Mouse (Mus musculus): ENCODE results near the gene Ndufa11. TPM values are rescaled to one million over a fixed set of nuclear protein-coding genes. Genes with fewer than 3 reads are reported as not detected.
A peak's percentile ranks its signal among the peaks of the same experiment; 100 is the strongest.

The Ndufa11 gene
- polyA plus RNA-seq, 2 experiments = 119 to 284 TPM

GRCm38 (mm10) chr17:56765431-56765830 is 47.9 kb downstream of the Ndufa11 start:
- Histone ChIP-seq H3K9me3 (ENCODE audit: control insufficient read depth, low read length) (no peaks in the 10 kb centered on the region), H3K9ac (replicated peaks) (peak overlapping the region; percentile 90), H3K27me3 (ENCODE audit: control insufficient read depth, insufficient read depth, low read length) (no peaks in the 10 kb centered on the region), H3K4me1 (replicated peaks; ENCODE audit: control insufficient read depth in 2 of 2, insufficient read depth in 2 of 2, low read length in 1 of 2) (peaks cover 31 to 35% of the 10 kb centered on the region in 2 experiments), H3K4me2 (ENCODE audit: low read depth) (peak overlapping the region; percentile 87), H3K36me3 (replicated peaks; ENCODE audit: control insufficient read depth, insufficient read depth, low read depth) (peaks cover 17% of the 10 kb centered on the region), H3K27ac (peak overlapping the region; percentile 92), H3K4me3 (ENCODE audit: insufficient read depth in 1 of 2, low read depth in 2 of 2, low read length in 2 of 2) (peak overlapping the region; percentile 81 to 84)
- ATAC-seq (ENCODE audit: insufficient read depth) = no peak
- TF ChIP-seq EP300 (IDR thresholded peaks at IDR 0.05; ENCODE audit: low read depth) (no peak), CTCF (IDR thresholded peaks at IDR 0.05; ENCODE audit: low read depth) (no peak)
- no peak for DNase-seq (ENCODE audit: low read depth in 3 of 3, low spot score in 3 of 3)
- 38% methylated on average over 12 of the region's 12 CpGs for WGBS (ENCODE audit: insufficient replicate concordance)

- no peak overlapping the region for H3K27ac ChIP-seq
- no peak overlapping the region for H3K9ac ChIP-seq (replicated peaks)
- H3K27me3 ChIP-seq (ENCODE audit: control insufficient read depth, insufficient read depth, low read length) = no peaks in the 10 kb centered on the region
- TF ChIP-seq CTCF (IDR thresholded peaks at IDR 0.05; ENCODE audit: low read depth) (no peak), EP300 (IDR thresholded peaks at IDR 0.05; ENCODE audit: low read depth) (no peak)
- no peak overlapping the region for H3K4me2 ChIP-seq (ENCODE audit: low read depth)
- no peak overlapping the region for H3K4me3 ChIP-seq (ENCODE audit: insufficient read depth in 1 of 2, low read depth in 2 of 2, low read length in 2 of 2)
- H3K36me3 ChIP-seq (replicated peaks; ENCODE audit: control insufficient read depth, insufficient read depth, low read depth) = peaks cover 17% of the 10 kb centered on the region
- H3K9me3 ChIP-seq (ENCODE audit: control insufficient read depth, low read length) = no peaks in the 10 kb centered on the region
- ATAC-seq (ENCODE audit: insufficient read depth) (no peak), DNase-seq (ENCODE audit: low read depth in 3 of 3, low spot score in 3 of 3) (no peak)
- peaks cover 24 to 27% of the 10 kb centered on the region in 2 experiments for H3K4me1 ChIP-seq (replicated peaks; ENCODE audit: control insufficient read depth in 2 of 2, insufficient read depth in 2 of 2, low read length in 1 of 2)
- WGBS (ENCODE audit: insufficient replicate concordance) = 89% methylated on average over 27 of the region's 27 CpGs
These were observed 49.3 kb downstream of the Ndufa11 start for GRCm38 (mm10) chr17:56766631-56767405.

- Histone ChIP-seq H3K27me3 (ENCODE audit: control insufficient read depth, insufficient read depth, low read length) (no peaks in the 10 kb centered on the region), H3K9ac (replicated peaks) (no peak overlapping the region), H3K36me3 (replicated peaks; ENCODE audit: control insufficient read depth, insufficient read depth, low read depth) (peaks cover 17% of the 10 kb centered on the region), H3K4me3 (ENCODE audit: insufficient read depth in 1 of 2, low read depth in 2 of 2, low read length in 2 of 2) (no peak overlapping the region), H3K4me2 (ENCODE audit: low read depth) (no peak overlapping the region), H3K9me3 (ENCODE audit: control insufficient read depth, low read length) (no peaks in the 10 kb centered on the region), H3K4me1 (replicated peaks; ENCODE audit: control insufficient read depth in 2 of 2, insufficient read depth in 2 of 2, low read length in 1 of 2) (peaks cover 20 to 21% of the 10 kb centered on the region in 2 experiments), H3K27ac (no peak overlapping the region)
- DNase-seq (ENCODE audit: low read depth in 3 of 3, low spot score in 3 of 3) (no peak), ATAC-seq (ENCODE audit: insufficient read depth) (no peak)
- 87% methylated on average over 29 of the region's 29 CpGs for WGBS (ENCODE audit: insufficient replicate concordance)
- TF ChIP-seq CTCF (IDR thresholded peaks at IDR 0.05; ENCODE audit: low read depth) = no peak
These were observed 50.1 kb downstream of the Ndufa11 start for GRCm38 (mm10) chr17:56767531-56768135.

- 85% methylated on average over 11 of the region's 11 CpGs for WGBS (ENCODE audit: insufficient replicate concordance)
- TF ChIP-seq CTCF (IDR thresholded peaks at IDR 0.05; ENCODE audit: low read depth) = no peak
- TF ChIP-seq EP300 (IDR thresholded peaks at IDR 0.05; ENCODE audit: low read depth) = no peak
- no peaks in the 10 kb centered on the region for H3K27me3 ChIP-seq (ENCODE audit: control insufficient read depth, insufficient read depth, low read length)
- no peak overlapping the region for H3K4me2 ChIP-seq (ENCODE audit: low read depth)
- DNase-seq (ENCODE audit: low read depth in 3 of 3, low spot score in 3 of 3) (no peak), ATAC-seq (ENCODE audit: insufficient read depth) (no peak)
- H3K4me1 ChIP-seq (replicated peaks; ENCODE audit: control insufficient read depth in 2 of 2, insufficient read depth in 2 of 2, low read length in 1 of 2) = peaks cover 8 to 18% of the 10 kb centered on the region in 2 experiments; a peak in 3 of 4 replicates
- H3K27ac ChIP-seq = no peak overlapping the region
- no peak overlapping the region for H3K4me3 ChIP-seq (ENCODE audit: insufficient read depth in 1 of 2, low read depth in 2 of 2, low read length in 2 of 2)
- no peak overlapping the region for H3K9ac ChIP-seq (replicated peaks)
- peaks cover 17% of the 10 kb centered on the region for H3K36me3 ChIP-seq (replicated peaks; ENCODE audit: control insufficient read depth, insufficient read depth, low read depth)
- no peaks in the 10 kb centered on the region for H3K9me3 ChIP-seq (ENCODE audit: control insufficient read depth, low read length)
These were observed 51.4 kb downstream of the Ndufa11 start for GRCm38 (mm10) chr17:56768941-56769340.

- no peaks in the 10 kb centered on the region for H3K27me3 ChIP-seq (ENCODE audit: control insufficient read depth, insufficient read depth, low read length)
- H3K9ac ChIP-seq (replicated peaks) = no peak within 1 kb of the TSS
- H3K4me1 ChIP-seq (replicated peaks; ENCODE audit: control insufficient read depth in 2 of 2, insufficient read depth in 2 of 2, low read length in 1 of 2) = peaks cover 5 to 14% of the 10 kb centered on the region in 2 experiments; a peak in 3 of 4 replicates
- no peak within 1 kb of the TSS for H3K4me3 ChIP-seq (ENCODE audit: insufficient read depth in 1 of 2, low read depth in 2 of 2, low read length in 2 of 2)
- no peak within 1 kb of the TSS for H3K4me2 ChIP-seq (ENCODE audit: low read depth)
- 82% methylated on average over 5 of the region's 5 CpGs for WGBS (ENCODE audit: insufficient replicate concordance)
- no peaks in the 10 kb centered on the region for H3K9me3 ChIP-seq (ENCODE audit: control insufficient read depth, low read length)
- ATAC-seq (ENCODE audit: insufficient read depth) = no peak
- H3K27ac ChIP-seq = no peak within 1 kb of the TSS
- DNase-seq (ENCODE audit: low read depth in 3 of 3, low spot score in 3 of 3) = no peak
- H3K36me3 ChIP-seq (replicated peaks; ENCODE audit: control insufficient read depth, insufficient read depth, low read depth) = peaks cover 17% of the 10 kb centered on the region
- TF ChIP-seq CTCF (IDR thresholded peaks at IDR 0.05; ENCODE audit: low read depth) (no peak), EP300 (IDR thresholded peaks at IDR 0.05; ENCODE audit: low read depth) (no peak)
These were observed 52.4 kb downstream of the Ndufa11 start, which contains the start of gene Prr22 for GRCm38 (mm10) chr17:56769950-56770349. TSS of gene Prr22 (plus strand) at chr17:56770250.

Other genes starting within 250 kb of the Ndufa11 start
- gene Ptprs, start 241.3 kb upstream of the Ndufa11 start, polyA plus RNA-seq (2012; rRNA removed) = 17.7 and 18.8 TPM in 2 replicates
- 3.8 and 4.6 TPM in 2 replicates for gene Ptprs, start 241.3 kb upstream of the Ndufa11 start, polyA plus RNA-seq (2014; fragmentation: Nextera tagmentation; extraction: Ambion mirVana)
- gene Znrf4, start 205.3 kb upstream of the Ndufa11 start, polyA plus RNA-seq (2012; rRNA removed) = not detected in 2 replicates
- gene Znrf4, start 205.3 kb upstream of the Ndufa11 start, polyA plus RNA-seq (2014; fragmentation: Nextera tagmentation; extraction: Ambion mirVana) = not detected in 2 replicates
- 0.17 and 0.22 TPM in 2 replicates for gene Gm20219, start 163.4 kb upstream of the Ndufa11 start, polyA plus RNA-seq (2012; rRNA removed)
- 0.14 TPM in 1 of 2 replicates, not detected in the other for gene Gm20219, start 163.4 kb upstream of the Ndufa11 start, polyA plus RNA-seq (2014; fragmentation: Nextera tagmentation; extraction: Ambion mirVana)
- gene Safb2, start 133.2 kb upstream of the Ndufa11 start, polyA plus RNA-seq (2012; rRNA removed) = 21.4 and 40.2 TPM in 2 replicates
- gene Safb2, start 133.2 kb upstream of the Ndufa11 start, polyA plus RNA-seq (2014; fragmentation: Nextera tagmentation; extraction: Ambion mirVana) = 16.8 and 20.0 TPM in 2 replicates
- gene Safb, start 132.9 kb upstream of the Ndufa11 start, polyA plus RNA-seq (2012; rRNA removed) = 26.5 and 47.3 TPM in 2 replicates
- gene Safb, start 132.9 kb upstream of the Ndufa11 start, polyA plus RNA-seq (2014; fragmentation: Nextera tagmentation; extraction: Ambion mirVana) = 22.1 and 27.1 TPM in 2 replicates
- 53.4 and 84.4 TPM in 2 replicates for gene 2410015M20Rik, start 108.0 kb upstream of the Ndufa11 start, polyA plus RNA-seq (2012; rRNA removed)
- gene 2410015M20Rik, start 108.0 kb upstream of the Ndufa11 start, polyA plus RNA-seq (2014; fragmentation: Nextera tagmentation; extraction: Ambion mirVana) = 183 and 186 TPM in 2 replicates
- 1,839 and 1,886 TPM in 2 replicates for gene Rpl36, start 104.4 kb upstream of the Ndufa11 start, polyA plus RNA-seq (2012; rRNA removed)
- gene Rpl36, start 104.4 kb upstream of the Ndufa11 start, polyA plus RNA-seq (2014; fragmentation: Nextera tagmentation; extraction: Ambion mirVana) = 1,322 and 1,328 TPM in 2 replicates
- gene Lonp1, start 90.9 kb upstream of the Ndufa11 start, polyA plus RNA-seq (2012; rRNA removed) = 38.5 and 46.3 TPM in 2 replicates
- 28.8 and 36.9 TPM in 2 replicates for gene Lonp1, start 90.9 kb upstream of the Ndufa11 start, polyA plus RNA-seq (2014; fragmentation: Nextera tagmentation; extraction: Ambion mirVana)
- 0.33 and 0.45 TPM in 2 replicates for gene Catsperd, start 89.6 kb upstream of the Ndufa11 start, polyA plus RNA-seq (2012; rRNA removed)
- gene Catsperd, start 89.6 kb upstream of the Ndufa11 start, polyA plus RNA-seq (2014; fragmentation: Nextera tagmentation; extraction: Ambion mirVana) = 0.39 and 0.54 TPM in 2 replicates
- 40.9 and 42.9 TPM in 2 replicates for gene Ranbp3, start 44.5 kb upstream of the Ndufa11 start, polyA plus RNA-seq (2012; rRNA removed)
- 34.2 and 37.2 TPM in 2 replicates for gene Ranbp3, start 44.5 kb upstream of the Ndufa11 start, polyA plus RNA-seq (2014; fragmentation: Nextera tagmentation; extraction: Ambion mirVana)
- 2.8 and 3.3 TPM in 2 replicates for gene Vmac, start 255 bp downstream of the Ndufa11 start, polyA plus RNA-seq (2012; rRNA removed)
- 3.1 and 3.2 TPM in 2 replicates for gene Vmac, start 255 bp downstream of the Ndufa11 start, polyA plus RNA-seq (2014; fragmentation: Nextera tagmentation; extraction: Ambion mirVana)
- gene Nrtn, start 39.8 kb downstream of the Ndufa11 start, polyA plus RNA-seq (2012; rRNA removed) = 1.0 and 1.6 TPM in 2 replicates
- 1.7 and 1.9 TPM in 2 replicates for gene Nrtn, start 39.8 kb downstream of the Ndufa11 start, polyA plus RNA-seq (2014; fragmentation: Nextera tagmentation; extraction: Ambion mirVana)
- gene Dus3l, start 47.0 kb downstream of the Ndufa11 start, polyA plus RNA-seq (2012; rRNA removed) = 18.1 and 19.3 TPM in 2 replicates
- 9.5 and 10.8 TPM in 2 replicates for gene Dus3l, start 47.0 kb downstream of the Ndufa11 start, polyA plus RNA-seq (2014; fragmentation: Nextera tagmentation; extraction: Ambion mirVana)
- 1.2 and 1.3 TPM in 2 replicates for gene Prr22, start 52.5 kb downstream of the Ndufa11 start, polyA plus RNA-seq (2012; rRNA removed)
- gene Prr22, start 52.5 kb downstream of the Ndufa11 start, polyA plus RNA-seq (2014; fragmentation: Nextera tagmentation; extraction: Ambion mirVana) = 0.40 and 0.52 TPM in 2 replicates
- 10.7 and 12.6 TPM in 2 replicates for gene Rfx2, start 113.2 kb downstream of the Ndufa11 start, polyA plus RNA-seq (2012; rRNA removed)
- 6.8 and 8.5 TPM in 2 replicates for gene Rfx2, start 113.2 kb downstream of the Ndufa11 start, polyA plus RNA-seq (2014; fragmentation: Nextera tagmentation; extraction: Ambion mirVana)
- gene Acsbg2, start 156.7 kb downstream of the Ndufa11 start, polyA plus RNA-seq (2012; rRNA removed) = not detected in 2 replicates
- gene Acsbg2, start 156.7 kb downstream of the Ndufa11 start, polyA plus RNA-seq (2014; fragmentation: Nextera tagmentation; extraction: Ambion mirVana) = not detected in 2 replicates
- gene 1700061G19Rik, start 157.7 kb downstream of the Ndufa11 start, polyA plus RNA-seq (2012; rRNA removed) = 0.02 TPM in 1 of 2 replicates, not detected in the other
- 0.05 TPM in 1 of 2 replicates, not detected in the other for gene 1700061G19Rik, start 157.7 kb downstream of the Ndufa11 start, polyA plus RNA-seq (2014; fragmentation: Nextera tagmentation; extraction: Ambion mirVana)
- gene Mllt1, start 217.6 kb downstream of the Ndufa11 start, polyA plus RNA-seq (2012; rRNA removed) = 12.0 and 13.7 TPM in 2 replicates
- gene Mllt1, start 217.6 kb downstream of the Ndufa11 start, polyA plus RNA-seq (2014; fragmentation: Nextera tagmentation; extraction: Ambion mirVana) = 3.7 and 4.8 TPM in 2 replicates

Measured in liver, embryonic 14.5 days (tissue).